Comparison of ENCODE assay signal across 10 mouse cellular contexts in the genomic region with DNA sequence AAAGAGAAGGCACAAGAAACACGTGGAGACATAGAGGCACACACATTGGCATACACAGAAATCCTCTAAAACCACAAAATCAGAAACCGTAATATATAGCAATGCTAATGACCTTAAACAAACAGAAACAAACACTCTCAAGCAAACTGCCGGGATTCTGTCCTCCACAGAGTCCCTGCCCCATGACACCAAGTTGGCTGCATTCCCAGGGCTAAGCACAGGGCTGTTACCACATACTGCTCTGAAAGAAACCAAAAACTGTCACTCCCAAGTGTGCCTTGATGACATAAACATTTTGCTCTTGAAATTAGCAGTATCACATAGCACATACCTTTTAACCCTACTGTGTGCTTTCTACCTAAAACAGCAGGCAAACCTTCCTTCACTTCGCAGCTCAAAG.
DNase-seq lines count a peak whose midpoint lies in the region; ATAC-seq and TF ChIP-seq lines count a peak whose summit lies in the region.
"Had no signal": no experiment of that assay in that cellular context is flagged by ENCODE, and none has a peak within 500 bp of the region (broad histone marks: within the 10 kb centered on the region; RNA-seq: fewer than 3 reads in every experiment).

No protein-coding gene starts in this region.

- no peaks in the 10 kb centered on the region for H3K4me1 ChIP-seq in midbrain, embryonic 14.5 days (ENCODE audit: control insufficient read depth, insufficient read depth, low read length)
- H3K4me1 ChIP-seq in midbrain, embryonic 10.5 days, result no peaks in the 10 kb centered on the region
- H3K4me1 ChIP-seq: megakaryocyte, embryonic 14.5 days; stomach, embryonic 15.5 days had no signal

- peak; percentile 61 for DNase-seq in midbrain, embryonic 14.5 days
- no peak for DNase-seq in midbrain, embryonic 10.5 days (ENCODE audit: low spot score)
- peak; percentile 78 for DNase-seq in brain, embryonic 14.5 days (ENCODE audit: low read depth)
- peak; percentile 12 for DNase-seq in kidney, adult 9 months
- no peak for DNase-seq in urinary bladder, adult 18-20 months (ENCODE audit: low spot score in 2 of 2)
- DNase-seq in layer of hippocampus, adult 9-10 months (ENCODE audit: low spot score), result no peak

- no peaks in the 10 kb centered on the region for H3K9me3 ChIP-seq in midbrain, embryonic 14.5 days (ENCODE audit: control insufficient read depth, low read length)
- no peaks in the 10 kb centered on the region for H3K9me3 ChIP-seq in midbrain, embryonic 10.5 days (replicated peaks)
- H3K9me3 ChIP-seq: stomach, embryonic 15.5 days had no signal

- TF ChIP-seq POLR2A in brain, embryonic 14.5 days (IDR thresholded peaks at IDR 0.05; ENCODE audit: borderline replicate concordance, extremely low read depth, insufficient read depth, insufficient read length, poor library complexity, severe bottlenecking), result no peak

- H3K4me3 ChIP-seq in midbrain, embryonic 14.5 days (replicated peaks; ENCODE audit: low read depth, low read length), result no peak overlapping the region
- no peak overlapping the region for H3K4me3 ChIP-seq in midbrain, embryonic 10.5 days
- H3K4me3 ChIP-seq: megakaryocyte, embryonic 14.5 days; stomach, embryonic 15.5 days had no signal

- H3K27ac ChIP-seq in midbrain, embryonic 14.5 days (replicated peaks; ENCODE audit: low read depth, low read length), result no peak overlapping the region
- no peak overlapping the region for H3K27ac ChIP-seq in midbrain, embryonic 10.5 days (replicated peaks)
- H3K27ac ChIP-seq: stomach, embryonic 15.5 days had no signal

- WGBS in midbrain, embryonic 14.5 days, result 73% methylated on average over 4 of the region's 4 CpGs
- 84% methylated on average over 4 of the region's 4 CpGs for WGBS in midbrain, embryonic 10.5 days

- no peak overlapping the region for H3K9ac ChIP-seq in midbrain, embryonic 14.5 days (replicated peaks; ENCODE audit: low read length)
- H3K9ac ChIP-seq: stomach, embryonic 15.5 days had no signal

- TF ChIP-seq CTCF in brain, embryonic 14.5 days (IDR thresholded peaks at IDR 0.05; ENCODE audit: borderline replicate concordance, extremely low read depth, insufficient read depth, insufficient read length), result no peak

- ATAC-seq in midbrain, embryonic 14.5 days (ENCODE audit: low FRiP score, low TSS enrichment), result no peak
- peak; percentile 70 for ATAC-seq in megakaryocyte progenitor cell, adult 5-6 weeks (replicated peaks; ENCODE audit: poor library complexity)
- ATAC-seq in cerebellum, adult (ENCODE audit: insufficient number of reproducible peaks, low FRiP score, low TSS enrichment), result no peak

- no peak overlapping the region for H3K4me2 ChIP-seq in midbrain, embryonic 14.5 days (ENCODE audit: low read length)
- H3K4me2 ChIP-seq: stomach, embryonic 15.5 days had no signal

- H3K36me3 ChIP-seq in midbrain, embryonic 14.5 days (ENCODE audit: control insufficient read depth, insufficient read depth, low read length), result no peaks in the 10 kb centered on the region
- no peaks in the 10 kb centered on the region for H3K36me3 ChIP-seq in midbrain, embryonic 10.5 days
- H3K36me3 ChIP-seq: stomach, embryonic 15.5 days had no signal

- H3K27me3 ChIP-seq in midbrain, embryonic 14.5 days (ENCODE audit: control insufficient read depth, insufficient read depth, low read length), result no peaks in the 10 kb centered on the region
- H3K27me3 ChIP-seq in midbrain, embryonic 10.5 days (ENCODE audit: low read depth, poor library complexity, severe bottlenecking), result no peaks in the 10 kb centered on the region
- H3K27me3 ChIP-seq: megakaryocyte, embryonic 14.5 days; stomach, embryonic 15.5 days had no signal

Comparison
In these comparisons a context has a peak if more than half of its experiments do, and no peak if none do; other contexts are left out.
1. DNase-seq: peak in midbrain, embryonic 14.5 days (single experiment), brain, embryonic 14.5 days (single experiment) and kidney, adult 9 months (single experiment); none in midbrain, embryonic 10.5 days (single experiment), urinary bladder, adult 18-20 months (0 of 2) and layer of hippocampus, adult 9-10 months (single experiment).